Mouse (Mus musculus) liver, adult 2 months (tissue): ENCODE data around the gene Gng2. TPM values are rescaled to one million over a fixed set of nuclear protein-coding genes. Genes with fewer than 3 reads are reported as not detected.

Experiments
- DNase-seq: peaks from one replicate; pipeline ENCODE4 v3.0.0-alpha.2; 2011; ENCODE audit warnings: low read depth, low spot score; ENCODE audit errors: extremely low read depth
- H3K27ac ChIP-seq: fragments of 200-500 bp; replicated peaks from 2 replicates; pipeline ENCODE4 v1.5.1; 2012; ENCODE audit warnings: low read depth, mild to moderate bottlenecking, control low read depth, inconsistent platforms, low read length; ENCODE audit not compliant: insufficient read depth
- H3K27me3 ChIP-seq: fragments of 200-500 bp; 2 replicates; pipeline ENCODE4 v1.6.1; 2012; ENCODE audit warnings: mild to moderate bottlenecking, moderate library complexity, low read length, inconsistent platforms; ENCODE audit not compliant: control insufficient read depth, insufficient read depth
- H3K36me3 ChIP-seq: fragments of 200-500 bp; 2 replicates; pipeline ENCODE4 v1.6.1; 2012; ENCODE audit warnings: low read length, inconsistent platforms; ENCODE audit not compliant: control insufficient read depth, insufficient read depth
- H3K4me1 ChIP-seq: fragments of 200-500 bp; 2 replicates; pipeline ENCODE4 v1.6.1; 2011; ENCODE audit warnings: low read length; ENCODE audit not compliant: control insufficient read depth, insufficient read depth
- H3K4me3 ChIP-seq: fragments of 200-500 bp; 2 replicates; pipeline ENCODE4 v1.5.1; 2011; ENCODE audit warnings: low read depth, mild to moderate bottlenecking, control low read depth, low read length, moderate library complexity; ENCODE audit not compliant: insufficient read depth
- H3K79me2 ChIP-seq: fragments of 200-500 bp; 2 replicates; pipeline ENCODE4 v1.6.1; 2012; ENCODE audit warnings: inconsistent platforms, mild to moderate bottlenecking, low read length, moderate library complexity; ENCODE audit not compliant: control insufficient read depth, insufficient read depth
- H3K9ac ChIP-seq: fragments of 200-500 bp; 2 replicates; pipeline ENCODE4 v1.6.1; 2012; ENCODE audit warnings: low read depth, mild to moderate bottlenecking, control low read depth, inconsistent platforms, low read length
- CTCF ChIP-seq: fragments of 200-500 bp; IDR thresholded peaks from 2 replicates; pipeline ENCODE4 v1.5.1; 2011; ENCODE audit warnings: low read depth, low read length, control low read depth
- POLR2A ChIP-seq: fragments of 200-500 bp; IDR thresholded peaks from 2 replicates; pipeline ENCODE4 v1.6.1; 2011; ENCODE audit warnings: low read length, control low read depth; ENCODE audit not compliant: insufficient read depth; ENCODE audit errors: extremely low read depth
- WGBS: fragments of 180-500 bp; shearing (Covaris S2); methylation state at CpG from one replicate; pipeline ENCODE4 v1.1.7; 2018; 5-methylcytosine and 5-hydroxymethylcytosine counted together
- polyA plus RNA-seq: library from polyadenylated mRNA; depleted of rRNA; stranded (reverse); fragments of >200 nt; gene quantifications from 2 replicates; pipeline ENCODE4 v1.2.3, GENCODE M21; 2012
- total RNA-seq: library from RNA; depleted of rRNA; stranded (reverse); fragments of >200 nt; gene quantifications from 2 replicates; pipeline ENCODE4 v1.2.3, GENCODE M21; 2014

Gene Gng2
- total and polyA plus RNA-seq, 2 experiments = 0.95 to 1.1 TPM

GRCm38 (mm10) chr14:19919789-19920188 is 57.6 kb downstream of the Gng2 start:
- H3K27me3 ChIP-seq = no peaks in the 10 kb centered on the region
- H3K4me3 ChIP-seq = no peak overlapping the region
- H3K36me3 ChIP-seq = no peaks in the 10 kb centered on the region
- H3K4me1 ChIP-seq = no peaks in the 10 kb centered on the region
- H3K9ac ChIP-seq = no peak overlapping the region
- no peaks in the 10 kb centered on the region for H3K79me2 ChIP-seq
- H3K27ac ChIP-seq = no peak overlapping the region
- WGBS = 76% methylated on average over 7 of the region's 7 CpGs
- no peak for DNase-seq
- TF ChIP-seq POLR2A = no peak
- TF ChIP-seq CTCF = no peak

- Histone ChIP-seq H3K79me2 (no peaks in the 10 kb centered on the region), H3K9ac (no peak overlapping the region), H3K27ac (no peak overlapping the region), H3K27me3 (no peaks in the 10 kb centered on the region), H3K4me3 (no peak overlapping the region), H3K36me3 (no peaks in the 10 kb centered on the region), H3K4me1 (no peaks in the 10 kb centered on the region)
- TF ChIP-seq POLR2A = no peak
- TF ChIP-seq CTCF = no peak
- WGBS = 93% methylated on average over 7 of the region's 7 CpGs
- DNase-seq = no peak
Measured at GRCm38 (mm10) chr14:19917534-19917933, 59.9 kb downstream of the Gng2 start.

GRCm38 (mm10) chr14:19916315-19916714 is 61.1 kb downstream of the Gng2 start:
- Histone ChIP-seq H3K27me3 (no peaks in the 10 kb centered on the region), H3K79me2 (no peaks in the 10 kb centered on the region), H3K36me3 (no peaks in the 10 kb centered on the region), H3K9ac (no peak overlapping the region), H3K4me1 (no peaks in the 10 kb centered on the region), H3K4me3 (no peak overlapping the region), H3K27ac (no peak overlapping the region)
- no peak for DNase-seq
- WGBS = 89% methylated on average over 2 of the region's 2 CpGs
- no peak for TF ChIP-seq CTCF
- no peak for TF ChIP-seq POLR2A

- Histone ChIP-seq H3K4me3 (no peak overlapping the region), H3K79me2 (no peaks in the 10 kb centered on the region), H3K27me3 (no peaks in the 10 kb centered on the region), H3K36me3 (no peaks in the 10 kb centered on the region), H3K4me1 (no peaks in the 10 kb centered on the region), H3K27ac (no peak overlapping the region), H3K9ac (no peak overlapping the region)
- TF ChIP-seq CTCF (no peak), POLR2A (no peak)
- no peak for DNase-seq
- 70% methylated on average over 3 of the region's 3 CpGs for WGBS
Measured at GRCm38 (mm10) chr14:19912891-19913290, 64.5 kb downstream of the Gng2 start.

- Histone ChIP-seq H3K36me3 (no peaks in the 10 kb centered on the region), H3K4me3 (no peak overlapping the region), H3K79me2 (no peaks in the 10 kb centered on the region), H3K9ac (no peak overlapping the region), H3K27ac (no peak overlapping the region), H3K4me1 (no peaks in the 10 kb centered on the region; the same call in none of the 2 replicates), H3K27me3 (no peaks in the 10 kb centered on the region)
- no peak for TF ChIP-seq POLR2A
- no peak for TF ChIP-seq CTCF
- DNase-seq = no peak
- WGBS = 70% methylated on average over 5 of the region's 5 CpGs
Measured at GRCm38 (mm10) chr14:19905615-19906014, 71.8 kb downstream of the Gng2 start.

GRCm38 (mm10) chr14:19904821-19905220 is 72.6 kb downstream of the Gng2 start:
- H3K79me2 ChIP-seq = no peaks in the 10 kb centered on the region
- 77% methylated on average over 3 of the region's 3 CpGs for WGBS
- TF ChIP-seq CTCF (no peak), POLR2A (no peak)

More at GRCm38 (mm10) chr14:19904821-19905220, 72.6 kb downstream of the Gng2 start:
- no peak for DNase-seq
- Histone ChIP-seq H3K4me1 (no peaks in the 10 kb centered on the region; the same call in none of the 2 replicates), H3K27me3 (no peaks in the 10 kb centered on the region), H3K36me3 (no peaks in the 10 kb centered on the region), H3K9ac (no peak overlapping the region), H3K27ac (no peak overlapping the region), H3K4me3 (no peak overlapping the region)
